Mouse (Mus musculus) urinary bladder, adult 18-20 months (tissue): ENCODE data around the gene Gm17657.

Experiments used
- DNase-seq, 2 experiments: peaks; one replicate each; pipeline ENCODE4 v3.0.0; 2022; ENCODE audit warnings: low spot score in 2 of 2, mixed read lengths in 2 of 2

Gene Gm17657

GRCm38 (mm10) chr17:29485336-29486233 lies 63.9 kb downstream of the Gm17657 start:
- DNase-seq: peak in 1 of 2 experiments; percentile 52

GRCm38 (mm10) chr17:29484431-29484830 lies 65.0 kb downstream of the Gm17657 start:
- no peak for DNase-seq

DNA sequence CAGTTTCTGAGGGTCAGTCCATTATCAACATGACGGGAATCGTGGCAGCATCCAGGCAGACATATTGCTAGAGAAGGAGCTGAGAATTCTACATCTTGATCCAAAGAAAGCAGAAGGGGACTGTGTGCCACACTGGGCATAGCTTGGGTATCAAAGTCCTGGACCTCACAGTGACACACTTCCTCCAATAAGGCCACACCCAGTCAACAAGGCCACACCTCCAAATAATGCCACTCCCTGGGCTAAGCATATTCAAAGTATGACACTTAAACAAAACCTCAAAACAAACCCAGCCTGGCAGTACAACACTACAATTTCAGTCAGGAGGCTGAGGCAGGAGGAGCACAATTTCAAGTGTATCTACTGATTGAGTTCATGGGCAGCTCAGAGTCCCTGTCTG lies 66.2 kb downstream of the Gm17657 start:
- no peak for DNase-seq

DNA sequence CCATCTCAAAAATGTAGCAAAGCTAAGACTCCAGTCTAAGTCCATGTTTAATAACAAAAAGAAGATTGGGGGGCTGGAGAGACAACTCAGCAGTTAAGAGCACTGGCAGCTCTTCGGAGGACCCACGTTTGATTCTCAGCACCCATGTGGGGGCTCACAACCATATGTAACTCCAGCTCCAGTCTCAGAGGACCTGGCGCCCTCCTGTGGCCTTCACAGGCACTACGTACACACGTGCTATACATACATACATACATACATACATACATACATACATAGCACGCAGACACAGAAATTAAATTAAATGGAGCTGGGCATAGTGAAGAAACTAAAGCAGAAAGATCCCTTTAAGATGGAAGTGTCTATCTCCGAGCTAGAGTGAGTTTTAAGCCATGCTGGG lies 66.8 kb downstream of the Gm17657 start:
- DNase-seq: no peak

GRCm38 (mm10) chr17:29480256-29480655 lies 69.2 kb downstream of the Gm17657 start:
- no peak for DNase-seq

GRCm38 (mm10) chr17:29478271-29478670 lies 71.2 kb downstream of the Gm17657 start:
- no peak for DNase-seq

GRCm38 (mm10) chr17:29477357-29477756 lies 72.1 kb downstream of the Gm17657 start:
- DNase-seq: no peak

DNA sequence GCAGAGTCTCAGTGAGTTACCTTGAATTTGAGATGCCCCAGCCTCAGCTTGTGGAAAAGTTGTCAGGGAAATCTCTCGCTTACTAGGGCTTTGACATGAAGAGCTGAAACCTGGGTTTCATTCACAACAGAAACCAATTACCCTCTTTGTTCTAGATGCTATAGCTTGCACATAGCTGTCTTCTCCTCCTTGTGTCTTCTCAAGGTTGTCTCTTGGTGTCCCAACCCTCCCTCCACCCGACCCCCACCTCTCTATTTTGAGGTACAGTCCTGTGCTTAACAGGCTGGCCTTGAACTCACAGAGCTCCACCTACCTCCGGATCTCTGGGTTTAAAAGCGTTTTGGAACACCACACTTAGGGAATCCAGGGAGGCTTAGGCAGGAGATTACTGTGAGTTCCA lies 73.0 kb downstream of the Gm17657 start:
- no peak for DNase-seq

GRCm38 (mm10) chr17:29475142-29475541 lies 74.3 kb downstream of the Gm17657 start:
- no peak for DNase-seq

- DNase-seq: no peak
Observed at GRCm38 (mm10) chr17:29474036-29474435, 75.4 kb downstream of the Gm17657 start.

DNA sequence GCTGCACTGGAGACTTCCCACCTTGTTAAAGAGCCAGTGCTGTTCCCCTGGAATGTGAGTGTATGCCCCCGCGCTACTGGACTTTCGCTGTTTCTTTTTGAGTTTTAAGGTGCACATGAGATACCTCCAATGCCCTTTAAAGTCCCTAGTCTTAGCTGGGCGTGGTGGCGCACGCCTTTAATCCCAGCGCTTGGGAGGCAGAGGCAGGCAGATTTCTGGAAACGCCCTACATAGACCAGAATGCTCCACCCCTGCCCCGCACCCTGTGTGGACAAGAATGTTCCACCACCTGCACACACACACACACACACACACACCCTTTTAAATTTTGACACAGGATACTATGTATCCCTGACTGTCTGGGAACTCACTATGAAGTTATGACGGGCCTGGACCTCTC lies 76.0 kb downstream of the Gm17657 start:
- no peak for DNase-seq
